Mouse (Mus musculus) bone marrow, adult 2 months (tissue): Measurements from ENCODE around the gene Jph3.

Experiments
- CTCF ChIP-seq: fragments of 200-500 bp; IDR thresholded peaks from 2 replicates; pipeline ENCODE4 v1.5.1; 2011; ENCODE audit warnings: low read length, control low read depth; ENCODE audit not compliant: control insufficient read depth, insufficient read depth
- POLR2A ChIP-seq: fragments of 200-500 bp; IDR thresholded peaks from 2 replicates; pipeline ENCODE4 v1.6.1; 2011; ENCODE audit warnings: low read depth, mild to moderate bottlenecking, control low read depth, low read length, borderline replicate concordance; ENCODE audit not compliant: control insufficient read depth

- TF ChIP-seq POLR2A (no peak), CTCF (no peak)
These were observed 40.2 kb downstream of the Jph3 start for GRCm38 (mm10) chr8:121769621-121770020.
